Mouse (Mus musculus) mesoderm, embryonic 11.5 days (tissue): ENCODE measurements around the gene Ncor2.

Experiments
- DNase-seq: peaks from one replicate; pipeline ENCODE4 v3.0.0-alpha.2; 2012; ENCODE audit warnings: low read depth, low spot score

Gene Ncor2

GRCm38 (mm10) chr5:125066479-125067471 is 112.2 kb downstream of the Ncor2 start:
- peak; percentile 72 for DNase-seq

DNA sequence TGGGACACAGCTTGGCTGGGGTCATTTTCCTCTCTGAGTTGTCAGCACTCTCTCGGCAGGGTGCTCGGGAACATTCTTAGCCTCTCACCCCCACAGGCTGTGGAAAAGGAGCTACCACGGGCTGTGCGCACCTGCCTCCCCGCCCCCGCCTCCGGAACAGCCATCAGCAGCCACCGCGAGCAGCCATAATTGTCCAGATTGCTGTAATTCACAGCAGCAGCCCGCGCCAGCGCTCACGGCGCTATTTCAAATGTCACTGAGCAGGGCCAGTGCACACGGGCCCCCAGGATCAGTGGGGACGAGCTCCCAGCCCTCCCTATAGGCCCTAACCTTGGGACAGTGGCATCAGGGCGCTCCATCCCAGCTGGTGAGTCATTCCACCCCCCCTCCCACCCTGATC is 116.0 kb downstream of the Ncor2 start:
- DNase-seq, result no peak

DNA sequence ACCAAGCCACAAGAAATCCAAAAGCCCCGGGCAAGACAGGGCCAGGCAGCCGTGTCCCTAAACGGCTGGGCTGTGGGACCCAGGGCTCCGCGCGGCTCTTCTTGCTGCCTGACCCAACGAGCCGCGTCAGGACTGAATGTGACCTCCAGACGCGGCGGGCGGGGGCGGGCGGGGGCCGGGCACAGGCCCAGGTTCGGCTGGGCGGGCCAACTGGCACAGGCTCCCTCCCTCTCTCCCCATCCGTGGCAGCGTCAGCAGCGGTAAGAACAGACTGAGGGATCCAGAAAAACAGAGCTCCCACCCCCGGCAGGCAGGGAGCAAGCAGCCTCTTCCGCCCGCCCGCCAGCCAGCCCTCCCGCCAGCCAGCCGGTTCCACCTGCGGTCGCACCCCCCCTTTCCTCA is 120.8 kb downstream of the Ncor2 start:
- no peak for DNase-seq

GRCm38 (mm10) chr5:125057555-125058266 is 121.3 kb downstream of the Ncor2 start:
- peak; percentile 45 for DNase-seq

DNA sequence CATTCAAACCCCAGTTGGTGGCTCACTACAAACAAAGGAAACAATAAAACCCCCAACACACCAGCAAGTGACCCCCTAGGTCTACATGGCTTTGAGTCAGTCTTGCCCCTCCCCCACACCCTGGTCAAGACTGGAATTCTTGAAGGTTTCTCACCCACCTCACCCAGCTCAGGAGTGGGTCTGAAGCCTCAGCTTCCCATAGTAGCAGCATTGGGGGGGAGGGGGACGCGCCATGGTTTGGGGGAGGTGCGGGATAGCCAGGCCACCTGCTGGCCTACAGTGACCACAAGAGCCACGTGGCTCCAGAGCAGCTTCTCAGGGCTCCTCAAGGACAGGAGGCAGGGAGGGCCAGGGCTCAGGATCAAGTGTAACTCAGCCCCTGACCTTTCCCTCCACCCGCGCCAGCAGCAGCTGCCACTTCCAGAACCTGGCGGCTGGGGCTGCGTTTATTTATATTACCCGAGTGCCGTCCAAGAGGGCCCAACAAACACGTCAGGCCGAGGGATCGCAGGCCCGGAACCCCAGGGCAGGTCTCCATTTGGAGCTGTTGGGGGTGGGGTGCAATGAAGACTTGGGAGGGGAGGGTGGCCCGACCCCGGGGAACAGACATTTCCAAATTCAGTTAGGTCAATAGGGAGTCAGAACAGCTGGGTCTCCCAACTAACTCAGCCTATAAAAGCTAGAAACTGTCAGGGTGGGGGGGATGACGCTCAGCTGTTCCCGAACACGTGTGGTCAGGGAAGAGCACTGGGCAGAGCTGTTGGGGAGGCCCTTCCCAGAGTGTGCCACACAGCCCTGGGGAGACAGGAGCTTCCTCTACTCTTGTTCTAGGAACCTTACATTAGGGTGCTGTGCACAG is 122.1 kb downstream of the Ncor2 start:
- peak; percentile 60 for DNase-seq

- peak; percentile 58 for DNase-seq
Measured at GRCm38 (mm10) chr5:125056331-125056695, 122.7 kb downstream of the Ncor2 start.

GRCm38 (mm10) chr5:125055901-125056300 is 123.1 kb downstream of the Ncor2 start:
- DNase-seq, result no peak

DNA sequence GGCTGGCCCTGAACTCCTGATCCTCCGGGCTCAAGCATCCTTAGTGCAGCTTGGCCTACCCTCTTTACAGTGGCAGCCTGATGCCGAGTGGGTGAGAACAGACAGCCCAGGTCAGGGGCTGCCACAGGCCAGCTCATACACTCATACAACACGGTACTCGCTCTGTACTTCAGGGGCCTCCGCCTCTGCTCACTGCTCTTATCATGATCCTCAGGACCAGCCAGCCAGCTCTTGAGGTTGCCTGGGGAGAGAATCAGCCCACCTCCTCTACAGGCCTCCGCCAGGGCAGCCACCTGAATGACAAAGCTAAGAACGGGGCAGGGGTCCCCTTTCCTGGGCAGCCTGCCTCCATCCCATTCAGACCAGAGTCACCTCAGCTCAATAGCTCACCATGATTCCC is 125.4 kb downstream of the Ncor2 start:
- no peak for DNase-seq

GRCm38 (mm10) chr5:125052603-125053488 is 126.2 kb downstream of the Ncor2 start:
- no peak for DNase-seq

- DNase-seq, result no peak
Measured at GRCm38 (mm10) chr5:125052237-125052602, 126.8 kb downstream of the Ncor2 start.

DNA sequence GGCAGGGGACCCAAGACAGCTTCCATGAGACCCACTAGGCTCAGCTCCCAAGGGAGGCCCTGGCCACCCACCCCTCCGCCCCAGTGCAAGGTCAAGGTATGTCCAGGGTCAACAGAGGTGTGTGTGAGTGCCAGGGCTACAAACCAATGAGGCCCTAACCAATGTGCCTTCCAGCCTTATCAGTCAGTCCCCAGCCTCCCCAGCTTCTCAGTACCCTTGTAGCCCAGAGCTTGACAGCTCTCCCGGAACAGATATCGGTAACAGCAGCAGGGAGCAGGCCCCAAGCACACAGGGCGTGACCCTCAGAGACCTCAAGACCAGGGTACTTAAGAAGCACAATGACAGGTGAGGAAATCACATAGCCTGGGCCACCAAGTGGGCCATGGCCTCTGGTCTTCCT is 129.5 kb downstream of the Ncor2 start:
- no peak for DNase-seq

GRCm38 (mm10) chr5:125046436-125046835 is 132.6 kb downstream of the Ncor2 start:
- DNase-seq, result peak; percentile 31

DNA sequence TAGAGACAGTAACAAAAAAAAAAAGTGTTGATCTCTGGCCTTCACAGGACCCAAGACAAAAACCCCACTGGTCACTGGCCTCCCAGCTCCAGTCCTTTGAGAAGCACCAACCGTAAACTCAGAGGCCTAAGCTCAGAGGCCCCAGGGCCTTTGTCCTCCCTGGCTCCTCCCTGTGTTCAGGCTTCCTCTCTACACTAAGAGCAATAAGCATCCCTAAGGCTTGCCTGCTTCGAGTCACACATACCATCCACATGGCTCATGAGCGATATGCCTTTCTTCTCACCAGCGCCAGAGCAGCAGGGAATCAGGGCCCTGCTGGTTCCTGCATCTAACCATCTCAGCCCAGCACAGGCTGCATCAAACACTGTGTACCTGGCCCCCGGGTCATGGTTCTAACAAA is 133.8 kb downstream of the Ncor2 start:
- no peak for DNase-seq

DNA sequence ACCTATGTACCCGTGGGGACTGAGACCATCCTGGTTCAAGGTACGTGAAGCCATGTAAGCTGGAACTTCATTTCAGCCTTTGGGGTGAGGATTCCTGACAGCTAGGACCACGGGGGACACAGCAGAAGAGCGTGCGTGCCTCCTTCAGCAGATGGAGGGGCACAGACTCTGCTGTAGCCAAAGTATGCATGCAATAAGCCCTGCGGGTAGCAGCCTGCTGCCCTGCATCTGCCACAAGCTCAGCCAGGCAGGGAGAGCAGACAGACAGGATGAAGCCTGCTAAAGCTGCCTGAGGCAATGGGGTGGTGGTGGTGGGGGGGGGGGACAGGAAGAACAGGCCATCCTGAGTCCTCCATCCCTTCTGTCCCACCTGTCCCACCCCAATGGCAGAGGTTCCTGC is 135.6 kb downstream of the Ncor2 start:
- no peak for DNase-seq

- DNase-seq, result no peak
Measured at GRCm38 (mm10) chr5:125041578-125041977, 137.4 kb downstream of the Ncor2 start.

GRCm38 (mm10) chr5:125040128-125040584 is 138.9 kb downstream of the Ncor2 start:
- no peak for DNase-seq

DNA sequence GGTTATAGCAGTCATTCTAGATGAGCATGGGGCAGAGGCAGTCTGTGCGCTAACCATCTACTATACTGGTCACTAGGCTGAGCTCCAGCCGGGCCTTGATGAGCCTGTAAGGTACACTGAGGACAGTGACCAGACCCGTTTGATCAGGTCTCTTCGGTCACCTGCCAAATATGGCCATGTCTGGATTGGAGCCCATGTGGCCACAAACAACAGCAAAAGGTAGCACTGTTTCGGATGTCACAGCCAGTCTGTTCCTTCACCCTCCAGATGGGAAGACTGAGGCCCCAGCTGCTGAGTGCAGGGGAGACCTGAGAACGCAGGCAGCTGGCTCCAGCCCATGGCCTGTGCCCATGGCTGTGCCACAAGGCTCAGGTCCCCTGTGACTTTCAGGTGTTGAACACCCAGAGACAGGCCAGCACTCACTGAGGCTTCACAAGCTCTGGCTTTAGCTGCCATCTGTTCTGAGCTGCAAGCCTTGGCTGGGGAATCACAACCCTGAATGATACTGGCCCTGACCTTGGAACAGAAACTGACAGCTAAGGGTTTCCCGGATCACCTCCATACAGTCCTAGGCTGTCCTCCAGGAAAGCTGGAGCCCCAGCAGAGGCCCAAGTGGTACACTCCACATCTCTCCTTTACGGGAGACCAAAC is 139.5 kb downstream of the Ncor2 start:
- DNase-seq, result no peak

DNA sequence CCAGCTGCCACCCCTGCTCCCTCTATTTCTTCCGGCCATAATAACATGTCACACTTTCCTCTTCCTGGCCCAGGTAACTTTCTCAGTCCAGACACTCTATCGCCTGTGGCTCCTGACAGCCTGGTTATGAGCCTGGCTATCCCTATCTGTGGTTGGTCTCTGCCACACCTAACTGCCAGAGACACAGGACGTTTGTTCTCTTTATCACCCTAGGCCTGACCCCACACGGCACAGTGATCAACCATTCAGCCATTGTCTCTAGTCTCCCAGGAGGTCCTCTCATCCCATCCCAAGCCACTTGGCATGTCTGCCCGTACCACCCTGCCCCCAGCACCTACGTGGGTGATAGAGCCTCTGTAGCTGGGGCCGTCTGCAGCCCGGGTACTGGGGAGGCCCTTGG is 142.5 kb downstream of the Ncor2 start:
- DNase-seq, result no peak

DNA sequence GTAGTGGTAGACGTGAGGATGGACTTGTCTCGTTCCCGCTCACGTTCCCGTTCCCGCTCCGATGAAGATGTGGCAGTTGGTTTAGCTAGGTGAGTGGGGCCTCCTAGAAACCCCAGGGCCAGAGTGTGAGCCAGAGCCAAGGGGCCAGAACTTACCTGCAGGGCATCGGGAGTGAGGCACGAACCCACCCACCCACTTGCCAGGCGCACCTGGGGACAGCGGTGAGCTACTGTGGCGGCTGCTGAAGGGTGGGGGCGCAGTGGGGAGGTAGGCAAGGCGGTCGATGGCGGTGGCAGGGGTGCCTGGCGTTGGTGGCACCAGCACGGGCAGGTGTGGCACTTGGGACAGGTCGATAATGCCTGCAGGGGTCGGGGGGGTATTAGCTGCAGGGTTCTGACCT is 150.1 kb downstream of the Ncor2 start:
- DNase-seq, result no peak

- DNase-seq, result no peak
Measured at GRCm38 (mm10) chr5:125028371-125028770, 150.6 kb downstream of the Ncor2 start.
